Mouse (Mus musculus): ENCODE data around the gene Exoc4.

DNA sequence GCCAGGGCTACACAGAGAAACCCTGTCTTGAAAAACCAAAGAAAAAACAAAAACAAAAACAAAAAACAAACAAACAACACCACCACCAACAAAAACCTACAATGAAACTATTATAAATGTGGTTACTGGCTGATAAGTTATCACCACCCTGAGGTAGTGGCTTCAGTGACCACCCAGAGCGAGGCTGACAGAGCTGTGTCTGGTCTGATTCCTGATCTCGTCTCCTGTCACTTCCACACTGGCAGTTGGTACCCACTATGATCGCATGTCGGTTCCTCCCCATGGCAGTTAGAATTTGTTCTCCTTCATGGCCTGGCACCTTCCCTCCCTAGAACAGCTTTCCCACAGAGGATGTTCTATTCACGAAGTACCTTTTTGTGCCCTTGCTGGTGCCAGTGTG is 11.0 kb downstream of the Exoc4 start:
- TF ChIP-seq CTCF (IDR thresholded peaks at IDR 0.05; ENCODE audit: low read depth) (no peak), EP300 (optimal IDR thresholded peaks at IDR 0.05) (no peak)
